Mouse (Mus musculus) midbrain, embryonic 11.5 days (tissue): Measurements from ENCODE around the gene Slc19a1. TPM values are rescaled to one million over a fixed set of nuclear protein-coding genes. Genes with fewer than 3 reads are reported as not detected.

Source experiments
- ATAC-seq: fragments of 200-750 bp; cut with Nextera tagmentation; 2 replicates; pipeline ENCODE4 v1.8.0; 2017; ENCODE audit warnings: moderate TSS enrichment, moderate library complexity; ENCODE audit not compliant: low FRiP score
- DNase-seq: peaks from one replicate; pipeline ENCODE4 v3.0.0; 2015; ENCODE audit warnings: low spot score; ENCODE audit errors: missing footprints
- H3K27ac ChIP-seq: fragments of 300-500 bp; sonication (generic); 2 replicates; pipeline ENCODE4 v1.5.1; 2014; ENCODE audit warnings: low read depth, low read length
- H3K27me3 ChIP-seq: fragments of 300-500 bp; sonication (generic); 2 replicates; pipeline ENCODE4 v1.6.1; 2014; ENCODE audit warnings: mild to moderate bottlenecking, low read length, moderate library complexity, mixed read lengths; ENCODE audit not compliant: control insufficient read depth, insufficient read depth
- H3K36me3 ChIP-seq: fragments of 300-500 bp; sonication (generic); 2 replicates; pipeline ENCODE4 v1.6.1; 2014; ENCODE audit warnings: mild to moderate bottlenecking, low read length, moderate library complexity, mixed read lengths; ENCODE audit not compliant: control insufficient read depth, insufficient read depth
- H3K4me1 ChIP-seq: fragments of 300-500 bp; sonication (generic); 2 replicates; pipeline ENCODE4 v1.6.1; 2014; ENCODE audit warnings: low read length; ENCODE audit not compliant: control insufficient read depth, insufficient read depth
- H3K4me2 ChIP-seq: fragments of 300-500 bp; sonication (generic); 2 replicates; pipeline ENCODE4 v1.6.1; 2014; ENCODE audit warnings: mild to moderate bottlenecking, moderate library complexity
- H3K4me3 ChIP-seq: fragments of 300-500 bp; sonication (generic); 2 replicates; pipeline ENCODE4 v1.5.1; 2014; ENCODE audit warnings: low read depth, low read length
- H3K9ac ChIP-seq: fragments of 300-500 bp; sonication (generic); 2 replicates; pipeline ENCODE4 v1.6.1; 2014; ENCODE audit warnings: low read length
- H3K9me3 ChIP-seq: fragments of 300-500 bp; sonication (generic); 2 replicates; pipeline ENCODE4 v1.6.1; 2016; ENCODE audit warnings: low read length; ENCODE audit not compliant: control insufficient read depth
- WGBS: fragments of 180-500 bp; shearing (Covaris S2); extraction: QIAGEN DNeasy Blood & Tissue Kit; methylation state at CpG from one replicate; pipeline ENCODE4 v1.1.7; 2014; 5-methylcytosine and 5-hydroxymethylcytosine counted together
- polyA plus RNA-seq: library from polyadenylated mRNA; unstranded; fragments of >200 nt; fragmentation: Nextera tagmentation; extraction: Ambion mirVana; gene quantifications from 2 replicates; pipeline ENCODE4 v1.2.1, GENCODE M21; 2014

Slc19a1 gene
- polyA plus RNA-seq, 1 experiment from 2014 or later, result 29.5 TPM

DNA sequence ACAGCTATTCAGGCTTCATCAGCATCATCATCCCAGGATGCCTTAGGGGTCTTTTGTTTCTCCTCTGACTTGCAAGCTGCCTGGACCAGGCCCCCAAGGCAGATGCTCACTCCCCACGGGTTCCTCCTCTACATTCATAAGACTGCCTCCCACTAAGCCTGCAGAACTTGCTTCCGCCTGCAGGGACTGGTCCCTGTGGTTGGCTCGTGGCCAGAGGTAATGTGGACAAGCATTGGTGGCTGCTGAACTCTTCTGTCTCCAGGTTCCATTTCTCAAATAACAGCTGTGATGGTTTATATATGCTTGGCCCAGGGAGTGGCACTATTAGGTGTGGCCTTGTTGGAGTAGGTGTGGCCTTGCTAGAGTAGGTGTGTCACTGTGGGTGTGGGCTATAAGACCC, 29.4 kb downstream of the Slc19a1 start:
- ATAC-seq (no peak), DNase-seq (no peak)
- Histone ChIP-seq H3K9ac (no peak overlapping the region), H3K4me3 (no peak overlapping the region), H3K4me2 (no peak overlapping the region), H3K27ac (no peak overlapping the region), H3K4me1 (no peaks in the 10 kb centered on the region), H3K9me3 (no peaks in the 10 kb centered on the region), H3K36me3 (peaks cover 4% of the 10 kb centered on the region; the same call in 1 of the 2 replicates), H3K27me3 (no peaks in the 10 kb centered on the region)
- 83% methylated on average over 3 of the region's 3 CpGs for WGBS

DNA sequence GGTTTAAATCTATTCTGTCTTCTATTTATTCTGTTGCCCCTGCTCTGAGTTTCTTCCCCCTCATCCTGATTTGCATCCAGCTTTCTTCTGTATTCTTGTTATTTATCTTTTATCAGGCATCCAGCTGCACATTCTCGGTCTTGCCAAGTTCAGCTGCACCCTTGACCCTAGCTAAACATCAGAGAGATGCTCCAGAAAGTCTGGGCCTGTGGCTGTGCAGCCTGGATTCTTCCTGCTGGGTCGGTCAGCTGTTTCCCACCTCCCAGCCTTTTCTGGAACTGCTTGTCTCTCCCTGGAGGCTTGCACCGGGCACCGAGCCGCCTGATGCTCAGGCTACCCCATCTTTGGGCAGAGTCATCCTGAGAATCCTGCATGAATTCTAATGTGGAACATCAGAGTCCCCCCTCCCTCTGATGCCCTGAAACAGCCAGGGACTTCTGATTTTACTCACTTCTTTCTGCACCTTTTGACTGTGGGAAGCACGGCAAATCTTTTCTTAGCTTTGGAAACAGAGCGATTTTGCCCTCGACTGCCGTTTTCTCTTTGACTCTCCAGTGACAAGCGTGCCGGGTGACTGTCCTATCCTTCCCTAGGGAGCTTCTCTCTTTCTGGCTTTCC, 30.5 kb downstream of the Slc19a1 start:
- ATAC-seq (no peak), DNase-seq (no peak)
- no peak overlapping the region for H3K4me2 ChIP-seq
- no peaks in the 10 kb centered on the region for H3K9me3 ChIP-seq
- no peak overlapping the region for H3K9ac ChIP-seq
- H3K4me3 ChIP-seq, result no peak overlapping the region
- H3K4me1 ChIP-seq, result no peaks in the 10 kb centered on the region
- no peak overlapping the region for H3K27ac ChIP-seq
- no peaks in the 10 kb centered on the region for H3K27me3 ChIP-seq
- peaks cover 6% of the 10 kb centered on the region; the same call in 1 of the 2 replicates for H3K36me3 ChIP-seq
- 91% methylated on average over 11 of the region's 11 CpGs for WGBS

DNA sequence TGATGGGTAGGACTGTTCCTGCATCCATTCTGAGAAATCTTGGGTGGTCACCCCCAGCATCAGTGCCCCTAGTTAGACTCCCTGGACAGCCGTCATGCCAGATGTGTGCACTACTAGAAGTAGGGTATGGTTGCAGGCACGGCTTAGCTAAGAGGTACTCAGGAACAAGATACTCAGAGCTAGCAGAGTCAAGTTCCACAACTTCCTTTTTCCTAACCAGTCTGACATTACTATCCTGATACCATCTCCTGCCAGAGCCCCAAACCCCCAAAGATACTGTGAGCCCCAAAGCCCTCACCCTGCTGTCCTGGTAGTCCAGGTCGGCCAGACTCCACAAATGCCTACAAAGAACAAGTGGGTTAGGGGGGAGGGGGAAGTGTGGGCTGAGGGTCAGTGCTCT, 32.2 kb downstream of the Slc19a1 start:
- H3K9me3 ChIP-seq, result no peaks in the 10 kb centered on the region
- DNase-seq (peak; percentile 31), ATAC-seq (no peak)
- WGBS, result 92% methylated on average over 3 of the region's 3 CpGs
- H3K27ac ChIP-seq, result no peak overlapping the region
- no peaks in the 10 kb centered on the region for H3K27me3 ChIP-seq
- H3K4me3 ChIP-seq, result no peak overlapping the region
- no peak overlapping the region for H3K4me2 ChIP-seq
- H3K36me3 ChIP-seq, result peaks cover 6% of the 10 kb centered on the region; the same call in 1 of the 2 replicates
- no peak overlapping the region for H3K9ac ChIP-seq
- no peaks in the 10 kb centered on the region for H3K4me1 ChIP-seq

DNA sequence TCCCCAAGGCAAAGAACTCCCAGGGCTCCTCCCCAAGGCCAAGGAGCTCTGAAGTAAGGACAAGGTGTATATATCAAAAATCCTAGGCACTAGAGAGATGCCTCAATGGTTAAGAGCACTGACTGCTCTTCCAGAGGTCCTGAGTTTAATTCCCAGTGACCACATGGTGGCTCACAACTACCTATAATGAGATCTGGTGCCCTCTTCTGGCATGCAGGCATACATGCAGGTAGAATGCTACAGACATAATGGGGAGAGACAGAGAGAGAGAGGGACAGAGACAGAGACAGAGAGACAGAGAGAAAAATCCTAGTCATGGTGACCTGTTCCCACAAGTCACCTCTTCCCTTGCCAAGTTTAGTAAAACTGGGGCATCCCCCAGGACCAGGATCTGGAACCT, 32.6 kb downstream of the Slc19a1 start:
- H3K36me3 ChIP-seq, result peaks cover 6% of the 10 kb centered on the region; the same call in 1 of the 2 replicates
- ATAC-seq (no peak), DNase-seq (peak; percentile 10)
- H3K4me1 ChIP-seq, result no peaks in the 10 kb centered on the region
- no peaks in the 10 kb centered on the region for H3K9me3 ChIP-seq
- no peak overlapping the region for H3K4me3 ChIP-seq
- H3K4me2 ChIP-seq, result no peak overlapping the region
- no peak overlapping the region for H3K27ac ChIP-seq
- no peak overlapping the region for H3K9ac ChIP-seq
- H3K27me3 ChIP-seq, result no peaks in the 10 kb centered on the region

DNA sequence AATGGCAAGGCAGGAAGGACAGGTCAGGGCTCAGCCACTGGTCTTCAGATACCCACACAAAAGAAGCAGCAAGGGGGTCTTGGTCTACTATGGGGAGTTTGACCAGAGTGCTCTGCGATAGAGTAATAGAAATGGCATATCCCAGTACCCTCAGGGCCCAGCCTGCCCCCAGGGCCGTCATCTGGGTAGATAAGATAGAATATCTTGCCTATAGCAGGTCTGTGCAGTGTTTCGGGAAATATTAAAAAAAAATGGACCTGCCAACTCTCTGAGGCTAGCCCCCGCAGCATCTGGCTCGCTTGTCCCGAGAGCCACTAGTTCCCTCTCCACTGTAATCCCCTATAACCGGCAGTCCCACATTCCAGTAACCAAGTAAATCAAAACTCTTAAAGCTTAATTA, 36.4 kb downstream of the Slc19a1 start:
- no peak for ATAC-seq
- no peaks in the 10 kb centered on the region for H3K4me1 ChIP-seq
- 95% methylated on average over 7 of the region's 7 CpGs for WGBS
- no peaks in the 10 kb centered on the region for H3K9me3 ChIP-seq
- peaks cover 8% of the 10 kb centered on the region; the same call in 1 of the 2 replicates for H3K36me3 ChIP-seq
- H3K4me3 ChIP-seq, result no peak overlapping the region
- no peak overlapping the region for H3K27ac ChIP-seq
- no peaks in the 10 kb centered on the region for H3K27me3 ChIP-seq
- no peak overlapping the region for H3K4me2 ChIP-seq
- no peak overlapping the region for H3K9ac ChIP-seq
- DNase-seq, result no peak

DNA sequence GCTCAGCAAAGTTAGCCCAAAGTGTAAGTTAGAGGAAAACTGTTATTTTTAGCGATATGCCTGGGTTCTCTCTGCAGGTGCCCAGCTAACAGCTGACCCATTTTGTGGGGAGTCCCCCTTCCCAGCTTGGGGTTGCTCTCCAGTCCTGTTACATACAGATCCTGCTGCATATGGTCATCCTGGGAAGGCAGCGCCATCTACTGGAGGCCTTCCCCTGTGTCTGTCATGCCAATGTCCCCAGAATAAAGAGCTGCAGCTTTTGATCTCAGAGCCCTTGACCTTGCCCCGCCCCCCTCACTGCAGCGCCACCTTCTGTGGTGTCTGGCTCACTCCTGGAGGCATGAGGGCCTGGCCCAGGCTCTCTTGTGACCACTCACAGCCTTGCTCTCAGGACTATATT, 38.0 kb downstream of the Slc19a1 start:
- Histone ChIP-seq H3K27me3 (no peaks in the 10 kb centered on the region), H3K9me3 (no peaks in the 10 kb centered on the region), H3K4me3 (no peak overlapping the region), H3K27ac (no peak overlapping the region), H3K9ac (no peak overlapping the region), H3K4me1 (no peaks in the 10 kb centered on the region), H3K4me2 (no peak overlapping the region), H3K36me3 (peaks cover 8% of the 10 kb centered on the region; the same call in 1 of the 2 replicates)
- WGBS, result 56% methylated on average over 4 of the region's 4 CpGs
- ATAC-seq, result peak; percentile 64; the same call in 1 of the 2 replicates
- peak; percentile 89 for DNase-seq

DNA sequence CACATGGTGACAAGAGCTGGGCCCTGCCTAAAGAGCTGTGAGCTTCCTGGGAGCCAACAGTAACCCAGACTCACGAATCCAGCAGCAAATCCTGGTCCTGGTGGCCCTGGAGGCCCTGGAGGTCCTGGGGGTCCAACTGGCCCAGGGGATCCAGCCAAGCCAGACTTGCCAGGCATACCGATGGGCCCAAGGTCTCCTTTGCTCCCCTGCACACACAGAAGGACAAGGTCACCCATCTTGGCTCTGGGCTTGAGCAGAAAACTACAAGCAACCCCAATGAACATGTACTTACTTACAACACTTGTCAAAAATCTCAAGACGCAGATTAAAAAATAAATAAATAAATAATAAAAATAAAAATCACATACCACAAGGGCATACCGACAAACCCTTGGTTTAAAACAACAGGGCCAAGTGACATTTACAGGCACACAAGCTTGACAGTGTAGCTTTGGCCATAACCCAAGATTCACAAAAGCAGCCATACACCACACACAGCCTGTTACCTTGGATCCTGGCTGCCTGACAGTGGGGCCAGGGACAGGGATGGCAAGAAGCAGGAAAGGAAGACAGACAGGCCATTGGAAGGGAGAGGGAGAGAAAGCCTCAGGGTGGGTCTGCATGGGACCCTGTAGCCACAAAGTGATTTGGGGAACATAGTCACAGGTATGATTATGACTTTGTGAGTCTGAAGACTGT, 42.4 kb downstream of the Slc19a1 start:
- Histone ChIP-seq H3K4me3 (no peak overlapping the region), H3K27me3 (no peaks in the 10 kb centered on the region), H3K36me3 (peaks cover 3% of the 10 kb centered on the region; the same call in 1 of the 2 replicates), H3K27ac (no peak overlapping the region), H3K4me1 (no peaks in the 10 kb centered on the region), H3K9me3 (no peaks in the 10 kb centered on the region), H3K9ac (no peak overlapping the region), H3K4me2 (no peak overlapping the region)
- DNase-seq (no peak), ATAC-seq (no peak)
- WGBS, result 80% methylated on average over 4 of the region's 4 CpGs

DNA sequence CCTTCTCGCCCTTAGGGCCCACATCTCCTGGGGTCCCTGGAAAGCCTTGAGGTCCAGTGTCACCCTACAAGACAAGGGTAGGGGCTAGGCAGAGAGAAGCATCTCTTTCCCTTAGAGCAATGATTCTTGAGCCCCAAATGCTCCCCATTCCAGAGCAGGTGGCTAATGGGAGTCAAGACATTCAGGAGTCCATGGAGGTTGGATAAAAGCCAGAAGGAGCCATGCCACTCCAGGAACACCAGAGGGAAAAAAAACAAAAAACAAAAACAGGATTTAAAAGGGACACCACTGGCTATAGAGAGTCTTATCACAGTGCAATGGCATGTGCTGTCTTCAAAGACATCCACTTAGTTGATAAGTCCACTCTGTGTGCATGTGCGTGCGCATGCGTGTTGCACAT, 46.4 kb downstream of the Slc19a1 start:
- no peaks in the 10 kb centered on the region for H3K4me1 ChIP-seq
- no peaks in the 10 kb centered on the region for H3K27me3 ChIP-seq
- no peak overlapping the region for H3K4me3 ChIP-seq
- no peak overlapping the region for H3K4me2 ChIP-seq
- no peak overlapping the region for H3K27ac ChIP-seq
- WGBS, result 97% methylated on average over 4 of the region's 4 CpGs
- no peaks in the 10 kb centered on the region for H3K9me3 ChIP-seq
- no peak overlapping the region for H3K9ac ChIP-seq
- H3K36me3 ChIP-seq, result no peaks in the 10 kb centered on the region; the same call in 1 of the 2 replicates
- ATAC-seq (no peak), DNase-seq (no peak)

DNA sequence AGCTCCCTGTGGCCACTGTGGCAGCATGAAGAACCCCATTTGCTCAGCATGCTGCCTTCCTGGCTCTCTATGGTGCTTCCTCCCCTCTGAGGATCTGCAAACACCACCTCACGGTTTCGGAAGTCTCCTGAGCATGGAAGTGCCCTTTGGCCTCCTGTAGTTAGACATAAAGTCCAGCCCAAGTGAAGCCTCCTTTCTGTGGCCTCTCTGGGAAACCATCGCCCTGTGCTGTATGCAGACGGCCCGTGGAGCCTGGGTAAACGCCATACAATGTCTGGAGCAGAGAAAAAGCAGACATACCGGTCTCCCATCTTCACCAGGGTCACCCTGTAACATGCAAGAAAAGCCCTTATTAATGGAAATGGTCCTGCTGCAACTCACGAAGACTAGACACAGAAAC, 46.9 kb downstream of the Slc19a1 start:
- 93% methylated on average over 8 of the region's 8 CpGs for WGBS
- Histone ChIP-seq H3K9me3 (no peaks in the 10 kb centered on the region), H3K4me1 (no peaks in the 10 kb centered on the region), H3K9ac (no peak overlapping the region), H3K4me3 (no peak overlapping the region), H3K27ac (no peak overlapping the region), H3K4me2 (no peak overlapping the region), H3K27me3 (no peaks in the 10 kb centered on the region), H3K36me3 (no peaks in the 10 kb centered on the region; the same call in 1 of the 2 replicates)
- no peak for DNase-seq
- no peak for ATAC-seq
